Mouse (Mus musculus): ENCODE results near the gene Ppfibp1. TPM values are rescaled to one million over a fixed set of nuclear protein-coding genes. Genes with fewer than 3 reads are reported as not detected.

The Ppfibp1 gene
- polyA plus RNA-seq, 1 experiment from 2014 or later = 45.7 TPM

- no peaks in the 10 kb centered on the region for H3K36me3 ChIP-seq (replicated peaks; ENCODE audit: control insufficient read depth, insufficient read depth, low read depth, low read length)
- H3K4me1 ChIP-seq (ENCODE audit: control insufficient read depth, insufficient read depth, low read length) = no peaks in the 10 kb centered on the region; the same call in 1 of the 2 replicates
- no peak overlapping the region for H3K27ac ChIP-seq (replicated peaks; ENCODE audit: low read depth, low read length)
- ATAC-seq (replicated peaks; ENCODE audit: insufficient number of reproducible peaks, low FRiP score, low TSS enrichment, low read depth) = no peak
- no peak overlapping the region for H3K4me3 ChIP-seq (ENCODE audit: low read depth, low read length)
- no peaks in the 10 kb centered on the region for H3K9me3 ChIP-seq (replicated peaks; ENCODE audit: control insufficient read depth, low read length)
- DNase-seq (ENCODE audit: low spot score) = no peak
- H3K27me3 ChIP-seq (ENCODE audit: control insufficient read depth, insufficient read depth, low read length) = no peaks in the 10 kb centered on the region
- no peak overlapping the region for H3K4me2 ChIP-seq (ENCODE audit: low read depth, low read length)
- H3K9ac ChIP-seq (replicated peaks; ENCODE audit: low read length) = no peak overlapping the region
- WGBS = 92% methylated on average over 4 of the region's 4 CpGs
These were observed 13.6 kb downstream of the Ppfibp1 start for GRCm38 (mm10) chr6:146901929-146902328.

- Histone ChIP-seq H3K4me3 (ENCODE audit: low read depth, low read length) (no peak overlapping the region), H3K9me3 (replicated peaks; ENCODE audit: control insufficient read depth, low read length) (no peaks in the 10 kb centered on the region), H3K27me3 (ENCODE audit: control insufficient read depth, insufficient read depth, low read length) (no peaks in the 10 kb centered on the region), H3K4me1 (ENCODE audit: control insufficient read depth, insufficient read depth, low read length) (no peaks in the 10 kb centered on the region; the same call in 1 of the 2 replicates), H3K27ac (replicated peaks; ENCODE audit: low read depth, low read length) (no peak overlapping the region), H3K9ac (replicated peaks; ENCODE audit: low read length) (no peak overlapping the region), H3K36me3 (replicated peaks; ENCODE audit: control insufficient read depth, insufficient read depth, low read depth, low read length) (no peaks in the 10 kb centered on the region), H3K4me2 (ENCODE audit: low read depth, low read length) (no peak overlapping the region)
- ATAC-seq (replicated peaks; ENCODE audit: insufficient number of reproducible peaks, low FRiP score, low TSS enrichment, low read depth) (no peak), DNase-seq (ENCODE audit: low spot score) (no peak)
- WGBS = 87% methylated on average over 2 of the region's 2 CpGs
These were observed 15.3 kb downstream of the Ppfibp1 start for GRCm38 (mm10) chr6:146903632-146904031.

- WGBS = 88% methylated on average over 3 of the region's 3 CpGs
These were observed 16.4 kb downstream of the Ppfibp1 start for GRCm38 (mm10) chr6:146904707-146905106.

GRCm38 (mm10) chr6:146906000-146906786 lies 17.9 kb downstream of the Ppfibp1 start:
- no peak overlapping the region for H3K4me2 ChIP-seq (ENCODE audit: low read depth, low read length)
- ATAC-seq (replicated peaks; ENCODE audit: insufficient number of reproducible peaks, low FRiP score, low TSS enrichment, low read depth) = no peak
- no peak for DNase-seq (ENCODE audit: low spot score)
- H3K27ac ChIP-seq (replicated peaks; ENCODE audit: low read depth, low read length) = no peak overlapping the region
- H3K4me3 ChIP-seq (ENCODE audit: low read depth, low read length) = no peak overlapping the region
- no peaks in the 10 kb centered on the region for H3K4me1 ChIP-seq (ENCODE audit: control insufficient read depth, insufficient read depth, low read length)
- 87% methylated on average over 3 of the region's 3 CpGs for WGBS
- H3K9ac ChIP-seq (replicated peaks; ENCODE audit: low read length) = no peak overlapping the region
- H3K9me3 ChIP-seq (replicated peaks; ENCODE audit: control insufficient read depth, low read length) = no peaks in the 10 kb centered on the region
- no peaks in the 10 kb centered on the region for H3K27me3 ChIP-seq (ENCODE audit: control insufficient read depth, insufficient read depth, low read length)
- H3K36me3 ChIP-seq (replicated peaks; ENCODE audit: control insufficient read depth, insufficient read depth, low read depth, low read length) = no peaks in the 10 kb centered on the region

More at GRCm38 (mm10) chr6:146904707-146905106, 16.4 kb downstream of the Ppfibp1 start:
- Histone ChIP-seq H3K36me3 (replicated peaks; ENCODE audit: control insufficient read depth, insufficient read depth, low read depth, low read length) (no peaks in the 10 kb centered on the region), H3K4me3 (ENCODE audit: low read depth, low read length) (no peak overlapping the region), H3K9ac (replicated peaks; ENCODE audit: low read length) (no peak overlapping the region), H3K4me1 (ENCODE audit: control insufficient read depth, insufficient read depth, low read length) (no peaks in the 10 kb centered on the region; the same call in 1 of the 2 replicates), H3K27ac (replicated peaks; ENCODE audit: low read depth, low read length) (no peak overlapping the region), H3K4me2 (ENCODE audit: low read depth, low read length) (no peak overlapping the region), H3K9me3 (replicated peaks; ENCODE audit: control insufficient read depth, low read length) (no peaks in the 10 kb centered on the region), H3K27me3 (ENCODE audit: control insufficient read depth, insufficient read depth, low read length) (no peaks in the 10 kb centered on the region)
- DNase-seq (ENCODE audit: low spot score) = no peak
- ATAC-seq (replicated peaks; ENCODE audit: insufficient number of reproducible peaks, low FRiP score, low TSS enrichment, low read depth) = no peak

GRCm38 (mm10) chr6:146907061-146907794 lies 18.9 kb downstream of the Ppfibp1 start:
- WGBS = 81% methylated on average over 5 of the region's 5 CpGs
- H3K4me2 ChIP-seq (ENCODE audit: low read depth, low read length) = no peak overlapping the region
- no peaks in the 10 kb centered on the region for H3K4me1 ChIP-seq (ENCODE audit: control insufficient read depth, insufficient read depth, low read length)
- no peaks in the 10 kb centered on the region for H3K27me3 ChIP-seq (ENCODE audit: control insufficient read depth, insufficient read depth, low read length)
- DNase-seq (ENCODE audit: low spot score) (no peak), ATAC-seq (replicated peaks; ENCODE audit: insufficient number of reproducible peaks, low FRiP score, low TSS enrichment, low read depth) (no peak)
- H3K27ac ChIP-seq (replicated peaks; ENCODE audit: low read depth, low read length) = no peak overlapping the region
- no peak overlapping the region for H3K4me3 ChIP-seq (ENCODE audit: low read depth, low read length)
- H3K9ac ChIP-seq (replicated peaks; ENCODE audit: low read length) = no peak overlapping the region
- no peaks in the 10 kb centered on the region for H3K36me3 ChIP-seq (replicated peaks; ENCODE audit: control insufficient read depth, insufficient read depth, low read depth, low read length)
- H3K9me3 ChIP-seq (replicated peaks; ENCODE audit: control insufficient read depth, low read length) = no peaks in the 10 kb centered on the region

- no peak for ATAC-seq (replicated peaks; ENCODE audit: insufficient number of reproducible peaks, low FRiP score, low TSS enrichment, low read depth)
- Histone ChIP-seq H3K36me3 (replicated peaks; ENCODE audit: control insufficient read depth, insufficient read depth, low read depth, low read length) (no peaks in the 10 kb centered on the region), H3K4me2 (ENCODE audit: low read depth, low read length) (no peak overlapping the region), H3K27ac (replicated peaks; ENCODE audit: low read depth, low read length) (no peak overlapping the region), H3K9me3 (replicated peaks; ENCODE audit: control insufficient read depth, low read length) (no peaks in the 10 kb centered on the region), H3K4me3 (ENCODE audit: low read depth, low read length) (no peak overlapping the region), H3K9ac (replicated peaks; ENCODE audit: low read length) (no peak overlapping the region), H3K4me1 (ENCODE audit: control insufficient read depth, insufficient read depth, low read length) (no peaks in the 10 kb centered on the region), H3K27me3 (ENCODE audit: control insufficient read depth, insufficient read depth, low read length) (no peaks in the 10 kb centered on the region)
- 97% methylated on average over 1 of the region's 1 CpGs for WGBS
- no peak for DNase-seq (ENCODE audit: low spot score)
These were observed 19.5 kb downstream of the Ppfibp1 start for GRCm38 (mm10) chr6:146907795-146908190.

- no peak overlapping the region for H3K9ac ChIP-seq (replicated peaks; ENCODE audit: low read length)
- ATAC-seq (replicated peaks; ENCODE audit: insufficient number of reproducible peaks, low FRiP score, low TSS enrichment, low read depth) = no peak
- H3K4me2 ChIP-seq (ENCODE audit: low read depth, low read length) = no peak overlapping the region
- H3K36me3 ChIP-seq (replicated peaks; ENCODE audit: control insufficient read depth, insufficient read depth, low read depth, low read length) = no peaks in the 10 kb centered on the region
- no peaks in the 10 kb centered on the region for H3K27me3 ChIP-seq (ENCODE audit: control insufficient read depth, insufficient read depth, low read length)
- H3K4me1 ChIP-seq (ENCODE audit: control insufficient read depth, insufficient read depth, low read length) = peaks cover 2% of the 10 kb centered on the region; the same call in 1 of the 2 replicates
- no peak overlapping the region for H3K4me3 ChIP-seq (ENCODE audit: low read depth, low read length)
- H3K27ac ChIP-seq (replicated peaks; ENCODE audit: low read depth, low read length) = no peak overlapping the region
- DNase-seq (ENCODE audit: low spot score) = no peak
- no peaks in the 10 kb centered on the region for H3K9me3 ChIP-seq (replicated peaks; ENCODE audit: control insufficient read depth, low read length)
- 84% methylated on average over 2 of the region's 2 CpGs for WGBS
These were observed 20.5 kb downstream of the Ppfibp1 start for GRCm38 (mm10) chr6:146908801-146909200.
